Mouse (Mus musculus) CH12.LX (cell line): Measurements from ENCODE around the gene Kitl. TPM values are rescaled to one million over a fixed set of nuclear protein-coding genes. Genes with fewer than 3 reads are reported as not detected.

Experiments used
- DNase-seq: peaks from one replicate; pipeline ENCODE4 v3.0.0-alpha.2; 2013; ENCODE audit errors: extremely low read depth
- H3K27ac ChIP-seq: 2 replicates; pipeline ENCODE4 v1.5.1; 2012; ENCODE audit warnings: low read depth, mild to moderate bottlenecking, control low read depth, moderate library complexity; ENCODE audit not compliant: insufficient read depth
- H3K27me3 ChIP-seq: replicated peaks from 2 replicates; pipeline ENCODE3; 2012; ENCODE audit warnings: inconsistent platforms
- H3K36me3 ChIP-seq, 2 experiments: replicated peaks in 1 of 2; 2 replicates each; pipeline versions ENCODE3 to v1.6.1; 2012; ENCODE audit warnings: inconsistent platforms in 1 of 2, low read length in 1 of 2, mild to moderate bottlenecking in 1 of 2, mixed read lengths in 1 of 2, moderate library complexity in 1 of 2; ENCODE audit not compliant: control insufficient read depth in 1 of 2, insufficient read depth in 1 of 2
- H3K4me1 ChIP-seq, 2 experiments: 2 replicates each; pipeline ENCODE4 v1.6.1; 2012; ENCODE audit warnings: inconsistent platforms in 1 of 2, moderate library complexity in 1 of 2; ENCODE audit not compliant: insufficient read depth in 2 of 2, control insufficient read depth in 1 of 2
- H3K4me2 ChIP-seq: 2 replicates; pipeline ENCODE4 v1.6.1; 2012; ENCODE audit warnings: low read depth, mild to moderate bottlenecking, control low read depth; ENCODE audit not compliant: poor library complexity, insufficient read depth, severe bottlenecking
- H3K4me3 ChIP-seq, 3 experiments: fragments of 150-350 bp in 1 of 3; sonication (generic) in 1 of 3; replicated peaks in 1 of 3; 2 replicates each; pipeline versions ENCODE3 to v1.5.1; 2011 to 2012; ENCODE audit warnings: low read depth in 2 of 3, low read length in 2 of 3, mild to moderate bottlenecking in 2 of 3, moderate library complexity in 2 of 3, control low read depth in 1 of 3, improper control_type of control experiment in 1 of 3, inconsistent platforms in 1 of 3, mixed read lengths in 1 of 3; ENCODE audit not compliant: poor library complexity in 1 of 3
- H3K79me2 ChIP-seq: replicated peaks from 2 replicates; pipeline ENCODE4 v1.6.1; 2012; ENCODE audit warnings: mild to moderate bottlenecking, moderate library complexity; ENCODE audit not compliant: control insufficient read depth, poor library complexity, insufficient read depth, severe bottlenecking; ENCODE audit errors: extremely low read depth
- H3K9ac ChIP-seq: 2 replicates; pipeline ENCODE4 v1.6.1; 2012; ENCODE audit warnings: low read depth, mild to moderate bottlenecking, control low read depth, moderate library complexity; ENCODE audit not compliant: insufficient read depth
- H3K9me3 ChIP-seq: replicated peaks from 2 replicates; pipeline ENCODE3; 2012; ENCODE audit warnings: low read length, inconsistent platforms, mixed read lengths
- BHLHE40 ChIP-seq: IDR thresholded peaks from 2 replicates; pipeline ENCODE4 v1.6.1; 2011; ENCODE audit warnings: mild to moderate bottlenecking, low read depth, low read length, improper control_type of control experiment
- CHD2 ChIP-seq: IDR thresholded peaks from 2 replicates; pipeline ENCODE4 v1.6.1; 2011; ENCODE audit warnings: low read length, improper control_type of control experiment
- ELF1 ChIP-seq: IDR thresholded peaks from 2 replicates; pipeline ENCODE4 v1.6.1; 2014; ENCODE audit warnings: low read depth, mild to moderate bottlenecking, inconsistent platforms, low read length, improper control_type of control experiment
- ETS1 ChIP-seq: conservative IDR thresholded peaks from 2 replicates; pipeline ENCODE4 v1.6.1; 2012; ENCODE audit warnings: low read depth, mild to moderate bottlenecking, inconsistent platforms, low read length, improper control_type of control experiment, moderate library complexity
- HCFC1 ChIP-seq: IDR thresholded peaks from 2 replicates; pipeline ENCODE4 v1.6.1; 2012; ENCODE audit warnings: low read depth, mild to moderate bottlenecking, inconsistent platforms, low read length, improper control_type of control experiment
- IRF4 ChIP-seq: IDR thresholded peaks from 2 replicates; pipeline ENCODE4 v1.6.1; 2014; ENCODE audit warnings: low read depth, mild to moderate bottlenecking, inconsistent platforms, low read length, improper control_type of control experiment
- JUN ChIP-seq: IDR thresholded peaks from 2 replicates; pipeline ENCODE4 v1.6.1; 2011; ENCODE audit warnings: low read depth, mild to moderate bottlenecking, low read length, improper control_type of control experiment, moderate library complexity; ENCODE audit not compliant: insufficient read depth
- JUND ChIP-seq: conservative IDR thresholded peaks from 2 replicates; pipeline ENCODE4 v1.6.1; 2011; ENCODE audit warnings: low read depth, low read length, improper control_type of control experiment
- MAZ ChIP-seq: IDR thresholded peaks from 2 replicates; pipeline ENCODE4 v1.6.1; 2012; ENCODE audit warnings: low read depth, mild to moderate bottlenecking, inconsistent platforms, low read length, improper control_type of control experiment, moderate library complexity
- MXI1 ChIP-seq: IDR thresholded peaks from 2 replicates; pipeline ENCODE4 v1.6.1; 2011; ENCODE audit warnings: mild to moderate bottlenecking, low read depth, low read length, improper control_type of control experiment
- MYC ChIP-seq: IDR thresholded peaks from 2 replicates; pipeline ENCODE4 v1.6.1; 2011; ENCODE audit warnings: low read depth, mild to moderate bottlenecking, improper control_type of control experiment, low read length
- NELFE ChIP-seq: IDR thresholded peaks from 2 replicates; pipeline ENCODE4 v1.6.1; 2011; ENCODE audit warnings: low read depth, low read length, improper control_type of control experiment
- NRF1 ChIP-seq: IDR thresholded peaks from 2 replicates; pipeline ENCODE4 v1.6.1; 2014; ENCODE audit warnings: low read depth, mild to moderate bottlenecking, inconsistent platforms, low read length, improper control_type of control experiment, moderate library complexity
- PAX5 ChIP-seq: IDR thresholded peaks from 2 replicates; pipeline ENCODE4 v1.6.1; 2012; ENCODE audit warnings: low read length, inconsistent platforms, mixed read lengths
- POLR2A ChIP-seq: IDR thresholded peaks from 2 replicates; pipeline ENCODE4 v1.6.1; 2011; ENCODE audit warnings: low read depth, mild to moderate bottlenecking, improper control_type of control experiment, low read length
- POLR2AphosphoS2 ChIP-seq: IDR thresholded peaks from 2 replicates; pipeline ENCODE4 v1.6.1; 2011; ENCODE audit warnings: low read depth, low read length, improper control_type of control experiment
- RAD21 ChIP-seq: IDR thresholded peaks from 2 replicates; pipeline ENCODE4 v1.6.1; 2011; ENCODE audit warnings: low read depth, mild to moderate bottlenecking, low read length, improper control_type of control experiment, moderate library complexity
- RCOR1 ChIP-seq: conservative IDR thresholded peaks from 2 replicates; pipeline ENCODE4 v1.6.1; 2012; ENCODE audit warnings: low read depth, mild to moderate bottlenecking, inconsistent platforms, low read length, improper control_type of control experiment
- SIN3A ChIP-seq: IDR thresholded peaks from 2 replicates; pipeline ENCODE4 v1.6.1; 2012; ENCODE audit warnings: low read length, improper control_type of control experiment, inconsistent platforms
- SMC3 ChIP-seq: IDR thresholded peaks from 2 replicates; pipeline ENCODE4 v1.6.1; 2011; ENCODE audit warnings: low read depth, low read length, improper control_type of control experiment
- TBP ChIP-seq: conservative IDR thresholded peaks from 2 replicates; pipeline ENCODE4 v1.6.1; 2011; ENCODE audit warnings: low read depth, low read length, improper control_type of control experiment
- TCF12 ChIP-seq: IDR thresholded peaks from 2 replicates; pipeline ENCODE4 v1.6.1; 2014; ENCODE audit warnings: low read depth, mild to moderate bottlenecking, inconsistent platforms, low read length, improper control_type of control experiment
- UBTF ChIP-seq: IDR thresholded peaks from 2 replicates; pipeline ENCODE4 v1.6.1; 2012; ENCODE audit warnings: low read depth, mild to moderate bottlenecking, inconsistent platforms, low read length, improper control_type of control experiment, moderate library complexity
- ZC3H11A ChIP-seq: IDR thresholded peaks from 2 replicates; pipeline ENCODE4 v1.6.1; 2012; ENCODE audit warnings: low read depth, mild to moderate bottlenecking, inconsistent platforms, low read length, improper control_type of control experiment
- dilution Hi-C: fragments of 300-500 bp; cut with MboI; formaldehyde crosslinking; loops from 2 replicates; pipeline ENCODE4 v1.14.3; 2020; ENCODE audit warnings: low sequenced_read_pairs; ENCODE audit not compliant: extremely low pct_unique_long_range_greater_than_20kb, extremely low pct_ligation_motif_present
- in situ Hi-C: fragments of 300-500 bp; cut with MboI; formaldehyde crosslinking; loops from 3 replicates; pipeline ENCODE4 v1.14.3; 2019; ENCODE audit warnings: low sequenced_read_pairs, low pct_ligation_motif_present, low pct_unique_long_range_greater_than_20kb, mixed read lengths
- polyA plus RNA-seq: library from polyadenylated mRNA; unstranded; fragments of >175 nt; gene quantifications from 2 replicates; pipeline ENCODE4 v1.2.1, GENCODE M21; 2012; ENCODE audit warnings: low read depth; ENCODE audit not compliant: insufficient read length
- total RNA-seq, 2 experiments: library from RNA; depleted of rRNA; stranded (reverse); fragments of 300-350 nt in 1 of 2; fragments of >200 nt in 1 of 2; gene quantifications; 2 replicates each; pipeline ENCODE4 v1.2.3; 2012 to 2014

Kitl gene
- total and polyA plus RNA-seq, 3 experiments: not detected

DNA sequence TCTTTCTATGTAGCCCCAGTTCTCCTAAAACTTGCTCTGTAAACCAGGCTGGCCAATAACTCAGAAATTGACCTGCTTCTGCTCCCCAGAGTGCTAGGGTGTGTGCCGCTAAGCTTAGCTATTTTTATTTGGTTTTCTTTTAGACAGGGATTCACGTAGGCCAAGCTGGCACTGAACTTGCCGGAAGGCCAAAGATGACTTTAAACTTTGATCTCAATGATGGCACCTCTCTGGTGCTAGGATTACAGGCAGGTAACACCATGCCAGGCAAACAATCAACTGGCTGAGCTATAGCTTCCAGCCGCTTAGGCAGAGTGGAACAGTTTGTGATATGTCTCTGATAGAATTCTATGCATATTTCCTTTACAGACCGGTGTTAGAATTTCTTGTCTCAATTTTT lies 33.5 kb upstream of the Kitl start:
- Histone ChIP-seq H3K4me2 (no peak overlapping the region), H3K27me3 (no peaks in the 10 kb centered on the region), H3K4me3 (no peak overlapping the region), H3K9me3 (peaks cover 45% of the 10 kb centered on the region)
- no peak for DNase-seq
- TF ChIP-seq RAD21: no peak
- TF ChIP-seq ETS1: no peak
- TF ChIP-seq MYC: no peak
- no peak for TF ChIP-seq PAX5
- TF ChIP-seq MXI1: no peak
- no peak for TF ChIP-seq POLR2A
- TF ChIP-seq JUND: no peak
- no peak for TF ChIP-seq ELF1
- no peak for TF ChIP-seq TCF12
- no peak for TF ChIP-seq TBP
- TF ChIP-seq MAZ: no peak
- TF ChIP-seq NRF1: no peak
- TF ChIP-seq BHLHE40: no peak
- TF ChIP-seq CHD2: no peak
- TF ChIP-seq SMC3: no peak
- TF ChIP-seq RCOR1: no peak
- no peak for TF ChIP-seq POLR2AphosphoS2
- TF ChIP-seq HCFC1: no peak
- TF ChIP-seq, all 38 proteins: peak for 0
- Histone ChIP-seq H3K9ac (no peak overlapping the region), H3K79me2 (no peaks in the 10 kb centered on the region), H3K36me3 (no peaks in the 10 kb centered on the region), H3K27ac (no peak overlapping the region), H3K4me1 (no peaks in the 10 kb centered on the region)
- dilution Hi-C loops: no loop called here
- in situ Hi-C loops: no loop called here

DNA sequence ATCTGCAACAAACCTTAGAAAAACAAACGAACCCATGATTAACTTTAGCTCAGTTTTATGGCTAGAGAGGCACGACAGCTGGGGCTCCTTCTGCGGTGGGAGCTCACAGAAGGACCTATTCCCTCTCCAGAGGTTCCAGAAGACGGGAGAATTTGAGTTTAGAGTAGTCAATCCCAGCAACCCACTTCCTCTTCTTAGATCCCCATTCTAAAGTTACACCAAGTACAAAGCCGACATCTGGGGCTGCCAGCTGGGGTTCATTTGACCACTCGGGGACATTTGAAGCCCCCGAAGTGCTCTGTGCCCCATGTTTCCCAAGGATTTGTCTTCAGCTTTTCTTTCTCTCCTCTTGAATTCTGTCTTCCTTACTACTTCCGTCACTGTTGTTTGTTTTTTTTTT lies 28.7 kb upstream of the Kitl start:
- Histone ChIP-seq H3K4me2 (no peak overlapping the region), H3K4me3 (no peak overlapping the region)
- in situ Hi-C loops: no loop called here

More for the DNA sequence above, 28.7 kb upstream of the Kitl start:
- Histone ChIP-seq H3K36me3 (no peaks in the 10 kb centered on the region), H3K79me2 (no peaks in the 10 kb centered on the region), H3K9ac (no peak overlapping the region), H3K27ac (no peak overlapping the region), H3K4me1 (no peaks in the 10 kb centered on the region), H3K27me3 (no peaks in the 10 kb centered on the region), H3K9me3 (peaks cover 56% of the 10 kb centered on the region)
- DNase-seq: no peak
- dilution Hi-C loops: no loop called here
- TF ChIP-seq MYC (no peak), IRF4 (no peak), RAD21 (no peak), UBTF (no peak), NRF1 (no peak), RCOR1 (no peak), ELF1 (no peak), ZC3H11A (no peak), JUN (no peak), TCF12 (no peak), BHLHE40 (no peak), NELFE (no peak), SIN3A (no peak)
